Mouse (Mus musculus) C2C12 (cell line): ENCODE results near the gene Larp6.

ENCODE experiments used
- CEBPB ChIP-seq: IDR thresholded peaks from one replicate; pipeline ENCODE4 v1.6.1; 2011; ENCODE audit warnings: low read depth, mild to moderate bottlenecking, control low read depth, moderate library complexity
- CTCF ChIP-seq: IDR thresholded peaks from one replicate; pipeline ENCODE4 v1.5.1; 2011; ENCODE audit not compliant: control insufficient read depth, insufficient read depth, insufficient read length
- MAX ChIP-seq: IDR thresholded peaks from one replicate; pipeline ENCODE4 v1.6.1; 2011; ENCODE audit warnings: mild to moderate bottlenecking, control low read depth
- MYOG ChIP-seq: IDR thresholded peaks from one replicate; pipeline ENCODE4 v1.6.1; 2011; ENCODE audit not compliant: control insufficient read depth, insufficient read length; ENCODE audit errors: extremely low read depth

DNA sequence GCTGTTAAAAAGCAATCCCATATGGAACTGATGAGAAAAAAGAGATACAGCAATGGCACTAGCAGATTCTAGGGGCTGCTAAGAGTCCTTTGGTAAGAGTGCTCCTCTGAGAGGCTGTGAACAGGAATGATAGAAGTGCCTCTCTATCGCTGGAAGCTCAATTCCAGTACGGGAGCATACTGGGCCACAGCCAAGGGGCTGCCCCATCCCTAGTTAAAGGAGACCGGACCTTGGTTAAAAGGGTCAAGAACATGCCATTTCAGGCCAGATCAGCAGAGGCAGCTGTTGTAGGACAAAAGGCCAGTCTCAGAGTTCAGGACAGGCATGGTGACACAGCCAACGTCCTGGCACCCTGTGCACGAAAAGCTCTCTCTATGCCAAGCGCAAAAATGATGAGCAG lies 1.4 kb downstream of the Larp6 start:
- no peak for TF ChIP-seq CTCF
- TF ChIP-seq MAX: no peak
- TF ChIP-seq MYOG: no peak
- TF ChIP-seq CEBPB: no peak
